Mouse (Mus musculus) liver, postnatal 0 days (tissue): ENCODE results near the gene Epb41l3.

Source experiments
- CTCF ChIP-seq: sonication (generic); IDR thresholded peaks from 2 replicates; pipeline ENCODE4 v1.5.1; 2016; ENCODE audit warnings: antibody characterized with exemption, low read depth
- EP300 ChIP-seq: IDR thresholded peaks from 2 replicates; pipeline ENCODE4 v1.6.1; 2016; ENCODE audit warnings: antibody characterized with exemption, low read depth, mild to moderate bottlenecking

- no peak for TF ChIP-seq CTCF
- TF ChIP-seq EP300: no peak
Observed at GRCm38 (mm10) chr17:69237172-69237571, 161.7 kb downstream of the Epb41l3 start.
